Mouse (Mus musculus): ENCODE data around the gene Il27ra.

DNA sequence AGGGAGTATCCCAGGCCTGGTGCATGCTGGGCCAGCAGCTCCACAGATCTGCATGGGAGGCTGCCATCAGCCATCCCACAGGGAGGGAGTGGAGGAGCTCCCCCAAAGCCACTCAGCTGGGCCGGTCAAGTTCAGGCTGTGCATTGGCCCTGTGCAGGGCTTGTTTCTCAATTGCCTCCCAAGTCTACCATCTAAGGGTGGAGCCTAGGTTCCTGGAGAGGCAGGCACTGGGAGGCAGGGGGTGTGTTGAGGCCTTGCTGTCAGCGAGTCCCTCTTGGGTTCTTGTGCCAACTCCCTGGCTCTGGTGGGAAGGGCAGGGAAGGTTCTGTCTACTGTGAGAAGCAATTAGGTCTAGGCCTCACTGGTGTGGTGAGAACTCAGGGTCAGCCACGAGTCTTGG, 29.5 kb upstream of the Il27ra start:
- no peak for TF ChIP-seq POLR2A (IDR thresholded peaks at IDR 0.05; ENCODE audit: extremely low read depth, insufficient read depth, low read length)
- no peak for TF ChIP-seq CTCF (IDR thresholded peaks at IDR 0.05; ENCODE audit: extremely low read depth, insufficient read depth, low read length)
